Mouse (Mus musculus) midbrain, postnatal 0 days (tissue): Measurements from ENCODE around the gene Fbxl21. TPM values are rescaled to one million over a fixed set of nuclear protein-coding genes. Genes with fewer than 3 reads are reported as not detected.

Experiments
- ATAC-seq: fragments of 200-750 bp; cut with Nextera tagmentation; 2 replicates; pipeline ENCODE4 v1.8.0; 2017; ENCODE audit warnings: moderate number of reproducible peaks, mild to moderate bottlenecking, moderate TSS enrichment, moderate library complexity; ENCODE audit not compliant: low FRiP score
- DNase-seq: peaks from one replicate; pipeline ENCODE4 v3.0.0-alpha.2; 2015; ENCODE audit warnings: low spot score
- H3K27ac ChIP-seq: fragments of 300-500 bp; sonication (generic); 2 replicates; pipeline ENCODE4 v1.5.1; 2014; ENCODE audit warnings: low read depth, mild to moderate bottlenecking, low read length, mixed read lengths
- H3K27me3 ChIP-seq: fragments of 300-500 bp; sonication (generic); 2 replicates; pipeline ENCODE4 v1.6.1; 2014; ENCODE audit warnings: low read length, control low read depth, mixed read lengths; ENCODE audit not compliant: insufficient read depth
- H3K36me3 ChIP-seq: fragments of 300-500 bp; sonication (generic); 2 replicates; pipeline ENCODE4 v1.6.1; 2014; ENCODE audit warnings: low read length, control low read depth, mixed read lengths; ENCODE audit not compliant: insufficient read depth
- H3K4me1 ChIP-seq: fragments of 300-500 bp; sonication (generic); 2 replicates; pipeline ENCODE4 v1.6.1; 2014; ENCODE audit warnings: mild to moderate bottlenecking, control low read depth, antibody characterized with exemption, low read length, mixed read lengths; ENCODE audit not compliant: insufficient read depth
- H3K4me2 ChIP-seq: fragments of 300-500 bp; sonication (generic); 2 replicates; pipeline ENCODE4 v1.6.1; 2014; ENCODE audit warnings: low read depth, mild to moderate bottlenecking, low read length, mixed read lengths; ENCODE audit not compliant: poor library complexity, severe bottlenecking
- H3K4me3 ChIP-seq: fragments of 300-500 bp; sonication (generic); 2 replicates; pipeline ENCODE4 v1.5.1; 2014; ENCODE audit warnings: low read depth, mild to moderate bottlenecking, low read length, moderate library complexity
- H3K9ac ChIP-seq: fragments of 300-500 bp; sonication (generic); replicated peaks from 2 replicates; pipeline ENCODE4 v1.6.1; 2014; ENCODE audit warnings: mild to moderate bottlenecking, low read length, moderate library complexity, mixed read lengths; ENCODE audit not compliant: poor library complexity, severe bottlenecking
- H3K9me3 ChIP-seq: fragments of 300-500 bp; sonication (generic); 2 replicates; pipeline ENCODE4 v1.6.1; 2016; ENCODE audit warnings: low read length, control low read depth
- CTCF ChIP-seq: IDR thresholded peaks from 2 replicates; pipeline ENCODE4 v1.5.1; 2016; ENCODE audit warnings: antibody characterized with exemption, mild to moderate bottlenecking
- WGBS: fragments of 180-500 bp; shearing (Covaris S2); extraction: QIAGEN DNeasy Blood & Tissue Kit; methylation state at CpG from one replicate; pipeline ENCODE4 v1.1.7; 2014; 5-methylcytosine and 5-hydroxymethylcytosine counted together
- polyA plus RNA-seq: library from polyadenylated mRNA; unstranded; fragments of >200 nt; fragmentation: Nextera tagmentation; extraction: Ambion mirVana; gene quantifications from 2 replicates; pipeline ENCODE4 v1.2.1, GENCODE M21; 2015
- total RNA-seq: library from RNA; depleted of rRNA; stranded (reverse); fragments of >200 nt; gene quantifications from 2 replicates; pipeline ENCODE4 v1.2.3, GENCODE M21; 2014

Fbxl21 gene
- total and polyA plus RNA-seq, 2 experiments from 2014 or later: 4.3 to 7.2 TPM

GRCm38 (mm10) chr13:56537026-56537425 lies 14.8 kb downstream of the Fbxl21 start:
- H3K9me3 ChIP-seq: peaks cover 8% of the 10 kb centered on the region; the same call in 1 of the 2 replicates
- no peak for ATAC-seq
- H3K9ac ChIP-seq: no peak overlapping the region
- TF ChIP-seq CTCF: no peak
- H3K36me3 ChIP-seq: no peaks in the 10 kb centered on the region
- no peak overlapping the region for H3K4me2 ChIP-seq
- H3K4me3 ChIP-seq: no peak overlapping the region
- H3K4me1 ChIP-seq: no peaks in the 10 kb centered on the region
- no peak overlapping the region for H3K27ac ChIP-seq
- DNase-seq: no peak
- WGBS: 87% methylated on average over 12 of the region's 12 CpGs
- H3K27me3 ChIP-seq: no peaks in the 10 kb centered on the region

GRCm38 (mm10) chr13:56539846-56540245 lies 17.6 kb downstream of the Fbxl21 start:
- TF ChIP-seq CTCF: no peak
- no peak overlapping the region for H3K9ac ChIP-seq
- DNase-seq (no peak), ATAC-seq (no peak)
- no peaks in the 10 kb centered on the region for H3K9me3 ChIP-seq
- over 99% methylated on average over 4 of the region's 4 CpGs for WGBS
- H3K4me2 ChIP-seq: no peak overlapping the region
- H3K27ac ChIP-seq: no peak overlapping the region
- no peaks in the 10 kb centered on the region for H3K36me3 ChIP-seq
- H3K4me3 ChIP-seq: no peak overlapping the region
- H3K4me1 ChIP-seq: no peaks in the 10 kb centered on the region
- H3K27me3 ChIP-seq: no peaks in the 10 kb centered on the region

- DNase-seq (no peak), ATAC-seq (no peak)
- no peaks in the 10 kb centered on the region for H3K27me3 ChIP-seq
- H3K4me1 ChIP-seq: no peaks in the 10 kb centered on the region
- H3K27ac ChIP-seq: no peak overlapping the region
- H3K9ac ChIP-seq: no peak overlapping the region
- H3K4me2 ChIP-seq: no peak overlapping the region
- TF ChIP-seq CTCF: no peak
- no peaks in the 10 kb centered on the region for H3K9me3 ChIP-seq
- no peak overlapping the region for H3K4me3 ChIP-seq
- H3K36me3 ChIP-seq: no peaks in the 10 kb centered on the region
- 54% methylated on average over 9 of the region's 9 CpGs for WGBS
Observed at GRCm38 (mm10) chr13:56543805-56544204, 21.5 kb downstream of the Fbxl21 start.

- H3K9ac ChIP-seq: no peak overlapping the region
- H3K4me2 ChIP-seq: no peak overlapping the region
- no peak overlapping the region for H3K27ac ChIP-seq
- no peaks in the 10 kb centered on the region for H3K27me3 ChIP-seq
- TF ChIP-seq CTCF: no peak
- H3K4me1 ChIP-seq: no peaks in the 10 kb centered on the region
- no peak overlapping the region for H3K4me3 ChIP-seq
- 39% methylated on average over 3 of the region's 3 CpGs for WGBS
- H3K9me3 ChIP-seq: no peaks in the 10 kb centered on the region
- ATAC-seq: no peak
- H3K36me3 ChIP-seq: no peaks in the 10 kb centered on the region
- no peak for DNase-seq
Observed at GRCm38 (mm10) chr13:56544956-56545355, 22.7 kb downstream of the Fbxl21 start.

GRCm38 (mm10) chr13:56548401-56548800 lies 26.1 kb downstream of the Fbxl21 start, which contains the start of gene Lect2:
TSS of gene Lect2 (minus strand) at chr13:56548502.
- Histone ChIP-seq H3K4me3 (no peak within 1 kb of the TSS), H3K27me3 (no peaks in the 10 kb centered on the region), H3K27ac (no peak within 1 kb of the TSS), H3K4me2 (no peak within 1 kb of the TSS), H3K9me3 (no peaks in the 10 kb centered on the region), H3K36me3 (no peaks in the 10 kb centered on the region), H3K4me1 (no peaks in the 10 kb centered on the region), H3K9ac (no peak within 1 kb of the TSS)
- DNase-seq (no peak), ATAC-seq (no peak)
- no peak for TF ChIP-seq CTCF
- 59% methylated on average over 9 of the region's 9 CpGs for WGBS

GRCm38 (mm10) chr13:56549364-56549763 lies 27.1 kb downstream of the Fbxl21 start:
- H3K27ac ChIP-seq: no peak overlapping the region
- no peak overlapping the region for H3K9ac ChIP-seq
- ATAC-seq (no peak), DNase-seq (no peak)
- no peaks in the 10 kb centered on the region for H3K36me3 ChIP-seq
- no peak for TF ChIP-seq CTCF
- no peaks in the 10 kb centered on the region for H3K27me3 ChIP-seq
- no peaks in the 10 kb centered on the region for H3K9me3 ChIP-seq
- no peak overlapping the region for H3K4me3 ChIP-seq
- no peak overlapping the region for H3K4me2 ChIP-seq
- H3K4me1 ChIP-seq: 0 out of 2 replicates have a peak, but pooled peaks cover 2% of the 10 kb centered on the region
- WGBS: 82% methylated on average over 4 of the region's 4 CpGs
